Mouse (Mus musculus) G1E-ER4 (cell line): ENCODE results near the gene Zdhhc7. TPM values are rescaled to one million over a fixed set of nuclear protein-coding genes. Genes with fewer than 3 reads are reported as not detected.

Source experiments
- GATA1 ChIP-seq: IDR thresholded peaks from one replicate; pipeline ENCODE4 v1.8.0; 2012; ENCODE audit warnings: low read length, inconsistent platforms
- polyA plus RNA-seq: library from polyadenylated mRNA; stranded (reverse); fragments of >175 nt; gene quantifications from 2 replicates; pipeline ENCODE4 v1.2.3, GENCODE M21; 2012

The Zdhhc7 gene
- polyA plus RNA-seq, 1 experiment: 31.5 TPM

DNA sequence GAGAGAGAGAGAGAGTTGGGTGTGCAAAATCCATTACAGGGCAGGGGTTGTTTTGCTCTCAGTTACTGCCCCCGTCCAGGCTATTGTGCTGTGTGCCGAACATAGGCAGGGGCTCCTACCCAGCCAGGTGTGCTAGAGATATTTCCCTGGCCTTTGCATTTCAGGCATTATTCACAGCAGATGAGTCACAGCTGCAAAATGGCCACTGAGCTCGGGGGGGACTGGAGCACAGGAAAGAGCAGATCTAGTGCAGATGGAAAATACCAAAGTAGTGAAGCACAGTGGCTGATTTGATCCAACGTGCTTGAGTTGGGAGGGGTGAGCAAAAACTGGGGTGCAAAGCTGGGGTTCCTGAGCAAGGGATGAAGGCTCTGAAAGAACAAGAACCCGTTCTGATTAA is 19.7 kb upstream of the Zdhhc7 start:
- TF ChIP-seq GATA1: no peak

DNA sequence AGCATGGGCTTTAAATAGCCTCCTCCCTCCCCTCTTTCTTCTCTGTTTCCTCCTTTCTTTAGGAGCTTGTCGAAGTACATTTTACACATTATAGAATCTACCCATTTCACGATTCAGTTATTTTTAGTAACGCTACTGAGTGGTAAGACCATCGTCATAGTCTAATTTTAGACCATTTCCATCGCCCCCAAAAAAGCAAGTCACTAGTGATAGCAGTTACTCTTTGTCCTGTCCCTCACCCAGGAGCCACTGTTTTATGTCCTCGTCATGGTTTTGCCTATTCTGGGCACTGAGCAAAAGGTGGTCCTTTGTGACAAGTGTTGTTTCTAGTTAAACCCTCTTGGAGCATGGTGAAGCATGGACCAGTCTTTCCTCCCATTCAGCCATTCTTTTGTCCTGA is 18.6 kb upstream of the Zdhhc7 start:
- no peak for TF ChIP-seq GATA1

DNA sequence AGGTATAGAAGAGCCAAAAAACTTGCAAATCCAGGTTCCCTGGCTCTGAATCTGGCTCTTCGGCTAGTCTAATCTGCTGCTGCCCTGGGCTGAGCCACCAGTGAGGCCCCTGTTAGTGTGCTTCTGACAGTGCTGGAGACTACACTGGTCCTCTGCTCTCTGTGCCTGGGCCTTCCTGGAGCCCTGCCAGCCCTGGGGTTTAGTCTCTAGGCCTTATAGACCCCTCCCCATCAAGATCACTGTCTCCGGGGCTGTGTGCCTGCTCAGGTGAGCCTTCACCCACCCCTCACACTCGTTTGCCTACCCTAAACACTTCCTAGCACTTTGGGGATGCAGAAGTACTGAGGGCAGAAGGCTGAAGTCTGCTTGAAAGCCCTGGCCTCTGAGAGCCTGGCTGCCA is 18.1 kb upstream of the Zdhhc7 start:
- no peak for TF ChIP-seq GATA1

DNA sequence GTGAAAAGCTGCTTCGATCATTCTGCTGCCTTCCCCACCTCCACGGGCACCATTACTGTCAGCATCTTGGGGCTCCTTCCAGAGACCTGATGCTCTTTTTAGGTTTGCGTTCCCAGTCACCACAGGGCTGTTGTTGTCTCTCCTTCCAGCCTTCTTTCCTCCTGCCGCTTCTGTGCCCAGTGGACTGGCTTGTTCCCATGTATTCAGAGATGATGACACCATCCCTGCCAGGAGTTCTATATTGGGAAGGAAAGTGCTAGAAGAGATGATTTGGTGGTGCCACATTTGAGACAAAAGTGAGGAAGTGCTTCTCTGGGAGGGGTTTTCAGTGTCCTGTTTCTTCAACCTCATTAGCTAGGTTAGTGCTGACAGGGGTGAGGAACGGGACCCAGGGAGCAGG is 17.6 kb upstream of the Zdhhc7 start:
- TF ChIP-seq GATA1: no peak

DNA sequence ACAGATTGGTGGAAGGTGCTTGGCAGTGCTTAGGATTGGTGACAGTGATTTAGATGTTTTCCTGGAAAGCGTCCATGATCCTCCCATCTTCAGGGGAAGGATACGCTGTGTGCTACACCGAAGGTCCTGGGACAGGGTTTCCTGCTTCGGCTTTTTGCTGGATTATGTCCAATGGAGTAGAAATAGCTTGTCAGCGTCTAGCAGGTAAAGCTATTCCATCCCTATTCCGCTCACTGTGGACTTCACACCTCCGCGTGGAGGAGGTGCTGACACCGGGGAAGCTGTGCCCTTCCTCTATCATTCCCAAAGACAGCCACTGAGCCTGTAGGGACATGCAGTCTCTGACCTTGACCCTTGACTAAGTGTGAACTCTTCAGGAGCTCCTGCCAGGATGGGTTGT is 16.9 kb upstream of the Zdhhc7 start:
- TF ChIP-seq GATA1: no peak

DNA sequence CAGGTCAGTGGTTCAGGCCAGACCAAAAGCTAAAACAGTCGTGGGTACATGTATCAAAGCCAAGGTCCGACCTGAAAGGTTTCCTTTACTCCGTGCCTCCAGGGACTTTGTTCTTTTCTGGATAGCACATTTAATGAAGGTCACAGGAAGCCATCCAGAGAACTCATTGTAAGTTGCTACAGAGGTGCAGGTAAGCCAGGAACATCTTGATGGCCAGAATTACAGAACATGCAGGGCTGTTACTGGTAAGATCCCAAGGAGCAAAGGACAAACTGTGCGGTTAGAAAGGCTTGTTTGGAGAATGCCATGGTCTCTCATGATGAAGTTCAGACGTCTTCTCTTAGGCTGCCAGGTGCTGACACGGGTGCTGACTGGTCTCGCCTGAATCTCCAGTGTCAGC is 15.3 kb upstream of the Zdhhc7 start:
- no peak for TF ChIP-seq GATA1

DNA sequence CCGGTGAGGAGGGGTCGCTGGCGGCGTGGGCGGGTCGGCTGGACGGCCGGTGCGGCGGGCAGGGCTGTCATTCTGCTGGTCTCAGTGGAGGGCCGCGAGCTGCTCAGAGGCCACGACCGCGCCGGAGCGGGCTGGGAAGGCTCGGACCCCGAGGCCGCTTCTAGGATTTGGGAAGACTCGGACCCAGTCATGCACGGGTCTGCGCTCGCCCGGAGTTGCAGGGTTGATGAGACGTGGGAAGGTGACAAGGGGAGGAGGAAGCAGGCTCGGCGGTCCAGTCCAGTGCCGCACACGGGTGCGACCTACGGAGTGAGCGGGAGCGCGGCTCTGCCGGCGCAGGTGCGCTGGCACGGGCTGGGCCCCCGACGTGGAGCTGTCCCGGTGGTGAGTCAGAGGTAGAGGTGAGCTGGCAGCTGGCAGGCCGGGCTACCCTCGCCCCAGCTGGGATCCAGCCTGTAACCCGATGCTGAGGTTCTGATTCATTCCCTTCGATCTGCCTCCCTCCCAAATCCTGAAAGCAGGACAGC is 13.1 kb upstream of the Zdhhc7 start:
- no peak for TF ChIP-seq GATA1

DNA sequence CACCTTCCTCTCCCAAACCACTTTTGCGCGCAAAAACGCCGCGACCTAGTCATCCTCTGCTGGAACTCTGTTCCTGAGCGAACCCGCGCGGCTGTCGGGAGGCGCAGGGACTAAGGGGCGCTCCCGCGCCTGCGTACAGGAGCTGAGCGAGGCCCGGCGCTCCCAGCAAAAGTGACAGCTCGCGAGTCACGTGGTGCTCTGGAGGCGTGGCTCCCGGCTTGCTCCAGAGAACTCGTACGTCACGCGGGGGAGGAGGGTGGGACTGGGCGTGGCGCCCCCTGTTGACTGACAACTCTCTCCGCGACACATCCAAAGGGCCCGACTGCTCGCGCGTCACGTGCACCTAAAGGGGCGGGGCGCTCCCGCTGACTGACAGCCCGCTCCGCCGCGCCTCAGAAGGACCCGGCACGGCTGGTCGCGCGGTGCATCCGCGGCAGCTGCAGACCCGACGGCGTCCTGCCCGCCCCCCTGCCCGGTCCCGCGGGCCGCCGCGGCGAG is 12.5 kb upstream of the Zdhhc7 start, which contains the start of gene 6430548M08Rik:
6430548M08Rik (plus strand) TSS at position 395 of the 498 bp plus-strand sequence.
- no peak for TF ChIP-seq GATA1

DNA sequence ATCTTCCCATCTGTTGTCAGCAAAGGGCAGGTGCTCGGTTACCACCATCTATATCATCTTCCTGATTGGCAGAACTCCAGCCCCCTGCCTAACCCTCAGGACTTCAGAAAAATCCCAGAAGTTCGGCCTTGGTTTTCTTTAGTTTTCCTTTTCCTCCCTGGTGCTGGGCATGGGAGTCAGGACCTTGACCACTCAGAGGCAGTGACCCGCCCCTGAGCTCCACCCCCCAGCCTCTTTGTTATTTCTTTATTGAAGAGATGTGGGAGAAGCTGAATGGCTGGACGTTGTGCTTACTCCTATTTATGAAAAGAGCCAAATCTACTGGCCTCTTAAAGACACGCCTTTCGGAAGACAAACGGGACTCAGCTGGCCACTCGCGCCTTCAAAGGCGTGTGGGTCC is 12.0 kb upstream of the Zdhhc7 start:
- no peak for TF ChIP-seq GATA1

DNA sequence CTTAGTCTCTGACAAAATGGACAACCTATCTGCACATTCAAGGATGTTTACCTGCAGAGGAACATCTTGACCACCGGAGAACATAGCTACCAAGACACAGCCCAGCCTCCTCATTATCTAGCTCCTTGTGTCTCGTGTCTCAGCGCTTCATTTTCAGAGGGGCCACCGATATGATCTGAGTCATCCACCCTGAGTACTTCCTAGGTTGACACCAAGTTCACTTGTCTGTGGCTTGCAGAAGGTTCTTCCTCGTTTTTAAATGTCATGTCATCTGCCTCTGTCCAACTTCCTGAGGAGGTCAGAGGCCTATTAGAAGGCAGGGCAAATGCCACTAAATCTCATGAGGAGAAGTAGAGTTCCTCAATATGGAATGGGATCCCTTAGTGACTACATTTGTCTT is 11.3 kb upstream of the Zdhhc7 start:
- no peak for TF ChIP-seq GATA1

DNA sequence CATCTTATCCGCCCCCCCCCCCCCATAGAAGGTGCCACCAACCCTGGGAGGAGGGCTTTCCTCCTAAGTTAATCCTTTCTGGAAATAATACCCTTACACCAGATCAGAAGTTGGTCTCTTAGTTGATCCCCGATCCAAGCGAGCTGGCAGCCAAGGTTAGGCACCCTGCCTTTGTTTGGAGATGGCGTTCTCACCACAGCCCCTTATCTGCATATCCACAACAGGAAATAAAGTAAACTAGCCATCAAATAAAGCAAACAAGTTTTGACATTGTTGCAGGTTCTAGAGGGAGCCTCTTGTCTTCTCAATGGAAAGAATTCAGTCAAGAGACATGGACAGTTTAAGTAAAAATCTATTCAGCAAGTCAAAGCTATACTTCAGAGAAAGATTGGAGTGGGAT is 10.1 kb upstream of the Zdhhc7 start:
- TF ChIP-seq GATA1: no peak

DNA sequence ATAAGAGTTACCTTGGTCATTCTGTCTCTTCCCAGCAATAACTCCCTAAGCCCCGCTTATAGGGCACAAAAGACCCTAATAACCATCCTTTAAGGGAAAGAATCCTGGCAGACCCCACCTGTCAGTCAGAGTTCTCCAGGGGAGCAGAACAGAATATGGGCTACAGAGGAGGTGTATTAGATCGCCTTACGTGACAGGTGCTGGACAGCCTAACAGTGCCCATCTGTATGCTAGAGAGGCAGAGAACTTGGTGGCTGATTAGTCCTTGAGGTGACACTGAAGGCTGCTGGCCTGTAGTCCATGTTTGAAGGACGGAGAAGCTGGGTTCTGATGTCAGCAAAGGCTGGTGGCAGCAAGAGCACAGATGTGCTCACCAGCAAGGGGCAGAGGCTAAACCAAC is 9.7 kb upstream of the Zdhhc7 start:
- TF ChIP-seq GATA1: no peak

DNA sequence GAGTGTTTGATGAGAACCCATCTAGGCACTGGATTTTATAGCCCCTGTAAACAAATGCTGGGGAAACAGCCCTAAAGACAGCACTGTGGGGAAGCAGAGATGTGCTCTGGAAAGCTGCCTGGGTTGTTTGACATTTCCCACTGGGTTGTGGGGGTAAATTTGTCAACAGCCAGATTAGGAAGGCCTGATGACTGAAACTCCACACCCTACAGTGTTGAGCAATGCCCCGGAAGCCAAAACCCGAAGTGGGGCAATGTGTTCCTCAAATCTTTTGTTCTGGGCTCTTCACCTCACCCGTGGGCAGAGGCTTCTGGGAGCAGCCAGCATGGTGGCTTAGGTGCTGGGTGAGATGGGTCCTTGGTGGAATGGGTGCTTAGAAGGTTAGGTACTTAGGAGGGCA is 7.9 kb upstream of the Zdhhc7 start:
- no peak for TF ChIP-seq GATA1

DNA sequence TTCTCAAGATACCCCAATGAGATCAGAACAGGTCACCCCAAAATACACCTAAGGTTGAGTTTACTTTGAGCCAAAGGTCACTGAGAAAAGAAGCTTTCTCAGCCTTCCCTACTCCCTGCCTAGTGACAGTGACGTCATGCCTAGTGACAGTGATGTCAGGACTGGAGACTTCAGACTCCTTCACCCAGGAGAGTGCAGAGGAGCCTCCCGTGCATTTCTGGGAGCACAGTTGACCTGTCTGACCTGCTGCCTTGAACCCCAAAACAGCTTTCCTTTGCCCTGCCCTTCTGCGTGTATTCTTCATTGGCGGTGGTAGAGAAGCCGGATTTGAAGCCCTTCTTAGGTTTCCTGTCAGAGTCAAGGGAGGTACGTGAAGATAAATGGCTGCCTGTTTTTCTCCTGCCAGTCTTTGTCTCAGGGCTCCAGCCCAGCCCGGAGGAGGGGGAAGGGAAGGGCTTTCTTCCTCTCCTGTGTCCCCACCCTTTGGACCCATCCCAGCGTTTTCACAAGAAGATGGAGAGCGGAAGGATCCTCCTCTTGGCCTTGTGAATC is 3.5 kb upstream of the Zdhhc7 start:
- TF ChIP-seq GATA1: no peak

DNA sequence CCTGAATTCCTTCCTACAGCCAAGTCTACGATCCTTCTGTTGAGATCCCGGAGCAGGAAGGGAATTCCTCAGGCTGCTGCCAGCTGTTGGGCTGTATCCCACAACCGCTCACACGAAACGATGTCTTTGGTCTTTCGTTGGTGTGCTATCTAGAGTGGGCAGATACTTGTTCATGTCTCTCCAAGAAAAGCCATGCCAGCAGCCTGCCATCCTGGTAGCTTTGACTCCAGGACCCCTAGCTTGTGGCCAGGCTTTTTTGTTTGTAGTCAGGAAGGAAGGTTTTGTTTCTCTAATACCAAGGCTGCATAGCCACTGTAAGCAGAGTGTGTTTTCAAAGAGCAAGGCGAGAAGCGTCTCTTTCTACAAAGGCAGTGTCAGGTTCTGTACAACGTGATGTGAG is 2.6 kb upstream of the Zdhhc7 start:
- TF ChIP-seq GATA1: no peak

DNA sequence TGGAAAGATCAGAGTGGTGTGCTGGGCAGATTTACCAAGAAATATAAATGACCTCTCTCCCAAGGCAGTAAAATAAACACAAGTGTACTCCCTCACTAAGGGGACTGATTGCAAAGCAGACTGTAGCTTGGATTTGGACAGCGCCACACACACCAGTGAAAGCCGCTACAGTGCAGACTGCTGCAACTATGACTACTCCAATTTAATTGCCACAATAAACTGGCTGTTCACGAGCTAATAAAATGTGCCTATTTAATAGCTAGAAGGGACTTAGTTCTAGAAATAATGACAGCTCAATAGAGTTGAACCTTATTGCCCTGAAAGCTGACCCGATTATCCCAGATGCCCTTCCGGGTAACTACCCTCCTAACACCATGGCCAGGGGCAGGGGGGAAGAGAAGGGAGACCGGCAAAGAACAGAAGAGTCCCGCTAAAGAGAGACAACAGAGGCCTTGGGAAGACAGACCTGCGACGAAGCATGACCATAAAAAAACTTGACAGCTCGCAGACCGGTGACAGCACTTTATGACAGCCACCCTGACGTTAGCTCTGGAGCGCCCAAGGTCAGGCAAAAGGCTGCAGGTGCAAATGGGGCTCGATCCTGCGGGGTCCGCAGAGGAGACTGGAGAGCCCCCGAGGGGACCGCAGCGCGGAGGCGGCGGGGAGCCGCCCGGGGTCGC is 754 bp downstream of the Zdhhc7 start:
- TF ChIP-seq GATA1: no peak

DNA sequence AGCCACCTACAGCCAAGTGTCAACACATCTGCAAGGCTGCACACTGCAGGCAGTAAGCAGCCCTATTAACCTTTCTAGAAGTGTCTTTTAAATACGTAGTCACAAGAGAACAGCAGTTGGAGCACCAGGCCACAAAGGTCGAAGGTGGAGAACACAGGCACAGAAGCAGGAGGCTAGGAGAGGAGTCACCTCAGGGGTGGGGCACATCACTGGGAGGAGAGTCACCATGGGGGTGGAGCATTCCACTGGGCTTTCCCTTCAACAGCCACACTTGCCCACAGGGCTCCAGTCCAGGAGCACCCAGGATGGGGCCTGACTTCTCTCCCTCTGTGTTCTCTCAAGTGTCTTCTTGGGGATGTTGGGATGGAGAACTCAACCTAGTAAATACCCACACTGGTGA is 4.8 kb downstream of the Zdhhc7 start:
- TF ChIP-seq GATA1: no peak
